Mouse (Mus musculus) lung, adult 18-20 months (tissue): ENCODE data around the gene Ccdc115.

Experiments
- DNase-seq, 2 experiments: peaks; one replicate each; pipeline ENCODE4 v3.0.0; 2022; ENCODE audit warnings: mixed read lengths in 2 of 2

The Ccdc115 gene

DNA sequence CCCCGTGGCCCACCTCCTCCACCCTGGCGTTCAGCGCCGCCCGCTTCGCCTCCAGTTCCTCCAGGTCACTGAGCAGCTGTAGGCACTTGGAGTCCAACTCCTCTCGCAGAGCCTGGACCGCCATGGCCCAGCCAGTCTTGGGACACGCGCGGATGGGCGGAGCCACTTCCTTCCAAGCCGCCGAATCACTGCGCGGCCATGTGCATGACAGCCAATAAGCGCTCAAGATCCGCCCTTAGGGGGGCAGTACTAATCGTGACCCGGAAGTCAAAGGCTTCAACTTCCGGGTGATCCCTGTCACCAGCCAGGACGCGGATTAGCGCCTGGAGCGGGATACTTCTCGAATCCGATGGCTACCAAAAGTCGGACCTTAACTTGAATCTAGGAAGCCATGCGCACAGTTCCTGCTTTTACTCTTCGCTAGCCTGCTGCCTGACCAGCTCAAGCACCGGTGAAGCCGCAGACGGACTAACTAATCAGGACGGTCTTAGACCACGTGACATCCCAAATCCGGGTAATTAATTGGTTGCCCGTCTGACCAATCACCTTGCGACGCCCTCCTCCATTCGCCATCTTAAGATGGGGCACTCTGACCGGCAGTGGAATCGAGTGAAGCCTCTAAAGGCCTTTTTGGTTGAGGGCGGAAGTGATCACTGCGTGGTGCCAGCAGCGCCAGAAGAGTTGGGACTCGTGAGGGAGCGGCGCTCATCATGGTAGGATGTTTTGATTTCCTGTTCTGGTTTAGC is at the start of gene Ccdc115, which contains the start of gene Imp4:
Gene Ccdc115 (minus strand): TSS at position 458 of the 746 bp plus-strand sequence.
Gene Imp4 (plus strand): TSS at position 637 of the 746 bp plus-strand sequence.
- peak; percentile 96 to 97 for DNase-seq

- DNase-seq, result no peak
These were observed 47.9 kb upstream of the Ccdc115 start for GRCm38 (mm10) chr1:34487383-34487782.

DNA sequence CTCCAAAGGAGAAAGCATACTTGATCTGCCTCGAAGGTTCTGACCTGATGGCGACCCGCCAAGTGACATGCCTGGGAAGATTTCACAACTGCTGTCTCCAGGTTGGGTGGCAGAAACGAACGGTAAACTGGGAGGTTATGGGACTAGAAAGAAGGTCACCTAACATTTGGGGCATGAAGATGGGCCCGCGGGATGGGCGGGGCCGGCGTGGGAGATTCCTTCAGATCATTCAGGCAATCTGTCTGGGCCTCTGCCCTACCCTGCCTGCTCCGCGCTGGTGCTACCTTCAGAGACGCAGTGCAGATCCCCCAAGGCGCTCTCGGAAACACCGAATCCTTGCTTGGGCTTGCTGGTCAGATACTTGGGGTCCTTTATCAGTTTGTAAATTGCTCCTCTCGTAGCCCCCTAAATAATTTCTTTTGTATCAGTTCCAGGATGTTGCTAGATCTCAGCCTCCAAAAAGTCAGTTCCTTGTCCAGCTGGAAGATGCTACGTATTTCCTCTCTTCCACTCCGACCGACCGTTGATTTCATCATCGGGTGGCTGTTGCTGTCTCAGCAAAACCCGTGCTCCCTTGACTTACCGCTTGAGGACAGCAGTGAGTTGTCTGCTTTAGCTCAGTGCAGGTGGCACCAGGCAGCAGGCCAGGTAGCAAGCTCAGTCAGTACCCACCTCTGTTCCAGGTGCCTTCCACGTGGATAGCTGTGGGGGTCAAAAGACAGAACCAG is 46.2 kb upstream of the Ccdc115 start:
- peak; percentile 63 to 66 for DNase-seq

GRCm38 (mm10) chr1:34484470-34484869 is 45.0 kb upstream of the Ccdc115 start:
- DNase-seq, result no peak

DNA sequence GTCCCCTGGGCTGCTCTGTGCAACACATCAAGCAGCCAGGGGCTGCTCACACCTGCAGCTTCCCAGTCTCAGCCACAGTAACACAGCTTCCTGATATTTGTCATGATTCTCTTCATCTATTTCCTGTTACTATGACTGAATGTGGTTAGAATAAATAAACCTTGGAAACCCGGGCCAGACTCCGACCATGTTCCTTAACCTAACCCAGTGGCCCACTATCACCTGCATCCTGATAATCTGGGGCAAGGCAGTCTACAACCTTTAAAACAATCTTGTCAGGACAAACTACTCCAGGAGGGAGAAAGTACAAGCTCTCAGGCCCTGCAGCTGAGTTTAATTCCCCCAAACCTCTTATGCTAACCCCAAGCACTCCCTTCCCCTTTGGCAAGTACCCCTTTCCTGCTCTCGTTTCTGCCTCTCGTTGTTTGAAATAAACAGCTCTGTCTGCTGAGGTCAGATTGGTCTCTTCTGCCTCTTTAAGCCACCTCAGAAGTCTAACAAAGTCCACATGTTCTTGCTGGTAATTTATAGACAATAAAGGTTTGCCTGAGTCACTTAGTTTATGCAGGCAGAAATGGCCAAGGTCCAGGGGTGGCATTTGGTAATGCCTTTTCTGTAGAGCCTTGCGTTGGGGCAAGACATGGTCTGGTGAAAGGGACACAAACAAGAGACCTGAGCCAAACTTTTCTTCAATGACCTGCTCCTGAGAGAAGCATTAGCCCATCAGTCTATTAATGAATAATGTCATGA is 42.6 kb upstream of the Ccdc115 start:
- no peak for DNase-seq

- no peak for DNase-seq
These were observed 41.3 kb upstream of the Ccdc115 start for GRCm38 (mm10) chr1:34480801-34481200.

GRCm38 (mm10) chr1:34478891-34479655 is 39.6 kb upstream of the Ccdc115 start:
- no peak for DNase-seq

- peak; percentile 53 to 70 for DNase-seq
These were observed 33.2 kb upstream of the Ccdc115 start for GRCm38 (mm10) chr1:34472427-34473300.

GRCm38 (mm10) chr1:34469801-34470200 is 30.3 kb upstream of the Ccdc115 start:
- DNase-seq, result no peak

- DNase-seq, result no peak
These were observed 29.0 kb upstream of the Ccdc115 start for GRCm38 (mm10) chr1:34468500-34468899.

DNA sequence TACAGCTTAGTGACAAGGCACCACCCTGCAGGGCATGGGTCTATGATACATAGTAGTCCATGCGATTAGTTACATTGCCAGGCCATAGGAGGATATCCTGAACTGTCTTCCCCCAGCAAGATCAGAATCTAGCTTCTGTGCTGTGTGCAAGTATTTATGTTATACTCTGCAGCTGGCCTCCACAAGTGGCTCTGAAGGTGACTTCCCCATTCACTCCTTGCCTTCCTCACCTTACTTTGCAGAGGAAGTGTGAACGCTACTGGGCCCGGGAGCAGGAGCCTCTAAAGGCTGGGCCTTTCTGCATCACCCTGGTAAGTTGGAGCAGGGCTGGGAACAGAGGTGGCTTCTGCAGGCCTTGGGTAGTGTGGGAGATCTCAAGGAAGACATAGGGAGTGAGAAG is 28.6 kb upstream of the Ccdc115 start:
- no peak for DNase-seq

DNA sequence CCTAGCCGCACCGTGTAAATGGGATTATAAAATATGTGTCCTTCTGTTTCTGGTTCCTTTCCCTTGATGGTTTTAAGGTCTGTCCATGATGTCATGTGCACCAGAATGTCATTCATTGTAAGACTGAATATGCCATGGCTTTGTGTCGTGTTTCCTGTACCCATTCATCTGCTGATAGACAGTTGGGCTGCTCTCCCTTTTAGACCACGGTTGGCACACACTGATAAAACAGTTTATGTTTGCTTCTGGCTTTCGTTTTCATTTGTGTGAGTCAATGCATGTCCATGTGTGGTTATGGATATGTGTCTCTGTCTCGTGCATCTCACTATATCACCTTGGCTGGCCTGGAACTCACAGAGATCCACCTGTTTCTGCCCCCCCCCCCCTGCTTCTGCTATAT is 26.0 kb upstream of the Ccdc115 start:
- DNase-seq, result no peak

- no peak for DNase-seq
These were observed 24.9 kb upstream of the Ccdc115 start for GRCm38 (mm10) chr1:34464310-34464817.

GRCm38 (mm10) chr1:34462766-34463165 is 23.3 kb upstream of the Ccdc115 start:
- DNase-seq, result peak; percentile 69 to 73

DNA sequence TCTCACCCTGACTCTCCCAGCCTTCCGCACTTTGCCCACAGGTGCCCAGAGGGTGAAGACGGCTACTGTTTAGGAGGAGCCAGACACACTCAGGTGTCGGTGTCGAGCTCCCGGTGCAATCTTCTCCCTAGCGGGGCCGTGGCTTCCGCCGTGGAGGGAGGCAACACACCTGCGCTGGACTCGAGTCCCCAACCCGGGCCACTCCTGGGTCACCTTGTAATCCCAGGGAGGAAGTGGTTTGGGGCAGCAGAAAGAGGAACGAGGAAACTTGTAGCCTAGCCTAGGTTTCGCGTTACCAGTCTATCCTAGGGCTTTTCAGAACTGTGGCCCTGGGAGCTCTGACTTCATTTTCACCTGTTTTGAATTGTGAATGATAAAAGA is 20.6 kb upstream of the Ccdc115 start:
- DNase-seq, result peak; percentile 57 to 70

DNA sequence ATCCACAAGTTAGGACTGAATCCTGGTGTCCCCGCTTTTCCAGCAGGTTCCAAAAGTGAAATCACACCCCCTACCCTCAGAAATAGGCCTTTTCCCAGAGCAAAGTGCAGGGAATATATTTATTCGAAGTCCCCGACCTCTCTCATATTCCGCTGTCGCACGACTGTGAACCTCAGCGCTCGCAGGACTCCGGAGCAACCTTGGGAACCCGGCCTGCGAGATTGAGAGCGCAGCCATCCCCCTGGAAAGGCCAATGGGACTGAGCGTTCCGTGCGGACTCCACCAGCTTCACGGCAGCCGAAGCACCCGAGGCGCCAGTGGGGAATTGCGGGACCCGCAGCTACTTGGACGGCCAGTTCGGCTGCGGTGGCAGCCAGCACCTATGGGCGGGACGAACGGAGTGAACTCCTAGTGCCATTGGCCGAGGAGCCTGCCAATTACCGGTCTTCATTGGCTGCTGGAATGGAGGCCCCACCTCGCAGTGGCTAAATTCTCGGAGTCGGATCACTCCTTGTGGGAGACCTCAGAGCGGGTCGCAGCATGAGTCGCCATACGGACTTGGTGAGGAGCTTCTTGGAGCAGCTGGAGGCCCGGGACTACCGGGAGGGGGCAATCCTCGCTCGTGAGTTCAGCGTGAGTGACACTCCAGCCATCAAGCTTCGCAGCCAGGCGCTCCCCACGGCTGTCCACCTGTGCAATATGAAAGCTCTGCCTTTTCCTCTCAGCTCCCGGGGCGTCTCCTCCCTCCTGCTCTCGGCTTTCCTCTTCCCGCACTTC is 20.0 kb upstream of the Ccdc115 start, which contains the start of gene Ptpn18:
Gene Ptpn18 (plus strand): TSS at position 479 of the 777 bp plus-strand sequence.
- peak; percentile 94 to 95 for DNase-seq

DNA sequence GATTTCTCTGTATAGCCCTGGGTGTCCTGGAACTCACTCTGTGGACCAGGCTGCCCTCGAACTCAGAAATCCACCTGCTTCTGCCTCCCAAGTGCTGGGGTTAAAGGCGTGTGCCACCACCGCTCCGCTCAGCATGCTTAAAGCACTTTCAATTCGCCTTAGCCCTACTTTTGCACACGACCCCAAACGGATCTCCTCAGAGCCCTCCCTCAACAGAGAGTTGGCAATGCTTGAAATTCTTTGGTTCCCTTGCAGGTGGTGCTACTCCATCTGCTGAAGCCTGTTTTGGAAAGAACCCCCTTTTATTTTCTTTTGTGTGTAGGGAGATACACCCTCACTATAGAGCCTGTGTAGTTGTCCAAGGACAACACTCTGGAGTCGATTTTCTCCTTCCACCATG is 19.0 kb upstream of the Ccdc115 start:
- DNase-seq, result no peak

DNA sequence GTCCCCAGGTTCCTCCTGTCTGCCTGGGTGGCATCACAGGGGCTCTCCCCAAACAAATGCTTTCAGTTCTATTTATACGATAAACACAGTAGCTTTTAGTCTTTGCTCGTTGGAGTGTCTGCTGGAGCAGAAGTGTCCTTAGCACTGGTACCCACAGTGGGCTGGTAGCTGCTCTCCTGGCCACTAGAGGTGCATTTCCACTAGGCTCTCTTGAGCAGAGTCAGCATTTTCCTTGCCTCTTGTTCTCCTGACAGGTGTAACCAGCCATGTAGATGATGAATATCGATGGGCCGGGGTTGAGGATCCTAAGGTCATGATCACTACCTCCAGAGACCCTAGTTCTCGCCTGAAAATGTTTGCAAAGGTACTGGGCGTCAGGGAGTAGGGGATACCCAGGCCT is 3.7 kb upstream of the Ccdc115 start:
- DNase-seq, result no peak

- DNase-seq, result no peak
These were observed 624 bp upstream of the Ccdc115 start for GRCm38 (mm10) chr1:34439961-34440630.
